Mouse (Mus musculus) heart, postnatal 4 days (tissue): Measurements from ENCODE around the gene Tenm1. TPM values are rescaled to one million over a fixed set of nuclear protein-coding genes. Genes with fewer than 3 reads are reported as not detected.

Experiments
- DNase-seq: peaks from one replicate; pipeline ENCODE4 v3.0.0; 2021
- total RNA-seq, 2 experiments: library from RNA; stranded (reverse); gene quantifications; 2 replicates each; pipeline ENCODE4 v1.2.3; 2021

Gene Tenm1
- total RNA-seq, 2 experiments from 2014 or later, result not detected

DNA sequence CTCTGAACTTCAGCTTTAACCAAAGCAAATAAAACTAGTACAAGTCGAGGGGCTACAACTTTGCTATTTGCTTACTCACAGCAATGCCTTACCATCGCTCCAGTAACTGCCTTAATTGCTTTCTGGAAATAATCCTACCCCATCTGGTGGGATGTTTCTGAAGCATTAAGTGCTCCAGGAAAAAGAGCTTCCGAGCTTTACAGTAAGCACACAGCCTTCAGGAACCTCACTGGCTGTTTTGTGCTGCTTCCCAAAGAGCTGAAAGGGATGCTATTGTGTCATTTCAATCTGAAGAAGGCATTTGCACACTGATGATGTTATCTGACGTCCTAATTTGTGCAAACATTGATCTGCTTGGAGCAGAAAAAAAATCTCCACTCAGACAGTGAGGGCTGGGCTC, 647.4 kb downstream of the Tenm1 start:
- no peak for DNase-seq

GRCm38 (mm10) chrX:42718078-42718785, 710.7 kb downstream of the Tenm1 start:
- DNase-seq, result no peak

DNA sequence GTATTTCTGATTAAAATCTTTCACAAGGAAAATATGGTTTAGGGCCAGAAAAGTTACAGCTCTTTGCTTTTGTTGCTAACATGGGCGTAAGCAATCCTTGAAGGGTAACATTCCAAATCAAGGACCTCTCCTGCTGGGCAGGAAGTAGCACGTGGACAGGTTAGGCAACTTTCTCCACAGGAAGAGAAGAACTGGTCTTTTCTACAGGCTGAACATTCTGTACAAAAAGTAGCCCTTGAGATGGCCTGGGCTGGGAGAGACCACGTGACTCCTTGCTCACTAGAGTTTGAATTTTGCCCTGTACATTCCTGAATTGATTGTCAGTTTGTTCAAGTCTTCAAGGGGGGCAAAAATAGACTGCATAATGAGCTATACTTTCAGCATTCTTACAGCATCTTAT, 728.6 kb downstream of the Tenm1 start:
- DNase-seq, result no peak

- no peak for DNase-seq
Observed at GRCm38 (mm10) chrX:42647131-42647530, 781.8 kb downstream of the Tenm1 start.

- no peak for DNase-seq
Observed at GRCm38 (mm10) chrX:42580521-42580920, 848.4 kb downstream of the Tenm1 start.

DNA sequence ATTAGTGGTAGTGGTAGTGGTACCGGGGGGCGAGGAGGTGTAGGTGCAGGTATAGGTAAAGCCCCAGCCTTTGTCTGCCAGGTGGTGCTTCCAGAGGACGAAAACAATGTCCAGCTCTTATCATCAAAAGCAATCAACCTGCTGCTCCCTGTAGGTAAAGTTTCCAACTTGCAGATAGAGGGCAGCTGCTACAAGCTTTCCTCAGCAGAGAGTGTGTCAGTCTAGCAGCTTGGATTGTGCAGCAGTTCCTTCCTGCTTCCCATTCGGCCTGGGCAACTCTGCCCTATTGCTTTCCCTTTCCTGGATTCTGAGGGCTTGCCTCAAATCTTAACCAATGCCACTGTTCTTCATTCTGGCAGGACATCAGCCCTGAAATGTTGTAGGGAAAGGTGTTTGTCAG, 870.2 kb downstream of the Tenm1 start:
- no peak for DNase-seq

DNA sequence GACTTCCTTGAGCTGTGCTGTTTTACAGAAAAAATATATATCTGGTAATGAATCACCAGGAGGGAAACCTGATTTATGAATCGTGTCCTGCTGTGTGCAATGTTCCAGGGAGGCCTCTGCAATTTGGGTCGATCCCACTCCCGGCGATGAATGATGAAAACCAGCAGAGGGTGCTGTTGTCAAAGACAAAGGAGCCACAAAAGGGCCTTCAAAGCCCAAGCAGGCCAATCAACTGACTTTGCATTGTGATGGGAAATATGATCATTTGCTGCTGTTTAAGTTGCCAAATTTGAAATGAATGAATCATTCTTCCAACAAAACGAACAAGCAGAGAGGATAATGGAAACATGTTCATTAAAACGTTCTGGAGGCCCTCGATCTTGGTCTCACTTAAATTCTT, 871.6 kb downstream of the Tenm1 start:
- DNase-seq, result peak; percentile 56

DNA sequence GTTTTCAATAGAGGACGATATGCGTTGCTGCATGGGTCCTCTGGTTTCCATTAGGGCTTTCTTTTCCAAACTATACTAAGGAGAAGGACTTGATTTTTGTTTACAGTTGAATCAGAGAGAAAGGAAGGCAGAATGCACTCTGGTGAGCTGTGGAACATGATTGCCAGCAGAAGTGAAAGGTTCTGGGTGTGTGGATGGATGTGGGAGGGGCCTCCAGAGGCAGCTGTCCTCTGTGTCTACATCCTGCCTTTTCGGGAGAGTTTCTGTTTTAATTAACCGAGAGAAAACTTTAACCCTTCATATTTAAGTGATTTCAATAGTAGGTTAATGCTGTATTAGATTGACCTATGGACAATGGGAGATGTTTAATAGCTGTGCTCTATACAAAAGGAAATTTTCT, 880.4 kb downstream of the Tenm1 start:
- DNase-seq, result no peak

- DNase-seq, result no peak
Observed at GRCm38 (mm10) chrX:42545076-42545475, 883.9 kb downstream of the Tenm1 start.

DNA sequence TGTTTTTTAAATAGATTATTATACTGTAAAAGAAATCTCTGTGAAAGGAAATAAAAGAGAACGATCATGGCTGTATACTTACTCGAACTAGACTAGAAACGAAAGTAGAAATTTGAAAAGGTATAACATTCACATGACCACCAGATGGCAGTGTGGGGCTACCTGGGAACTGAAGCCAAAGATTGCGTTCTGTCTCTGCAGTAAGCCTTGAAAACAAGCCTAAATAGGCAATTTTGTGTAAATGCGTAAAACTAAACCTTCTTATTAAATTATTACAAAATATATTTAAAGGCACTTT, 888.2 kb downstream of the Tenm1 start:
- DNase-seq, result peak; percentile 75

GRCm38 (mm10) chrX:42540030-42540755, 888.7 kb downstream of the Tenm1 start:
- DNase-seq, result no peak

DNA sequence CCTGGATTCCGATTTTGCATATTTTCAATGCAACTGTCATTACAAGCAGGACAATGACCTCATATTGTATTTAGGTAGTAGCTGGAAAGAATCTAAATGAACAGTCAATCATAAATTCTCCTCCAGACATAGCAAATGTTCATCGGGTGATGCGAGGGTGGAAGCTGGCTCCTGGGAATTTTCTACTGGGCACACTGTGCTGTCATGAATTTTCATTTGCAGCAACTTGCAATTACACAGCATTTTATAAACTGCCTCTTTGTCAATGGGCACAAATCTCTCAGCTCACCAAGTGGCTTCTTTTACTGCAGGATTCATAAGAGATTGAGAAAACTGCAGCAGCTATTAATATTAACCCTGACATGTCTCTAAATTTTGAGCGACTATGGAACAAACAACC, 898.2 kb downstream of the Tenm1 start:
- no peak for DNase-seq

DNA sequence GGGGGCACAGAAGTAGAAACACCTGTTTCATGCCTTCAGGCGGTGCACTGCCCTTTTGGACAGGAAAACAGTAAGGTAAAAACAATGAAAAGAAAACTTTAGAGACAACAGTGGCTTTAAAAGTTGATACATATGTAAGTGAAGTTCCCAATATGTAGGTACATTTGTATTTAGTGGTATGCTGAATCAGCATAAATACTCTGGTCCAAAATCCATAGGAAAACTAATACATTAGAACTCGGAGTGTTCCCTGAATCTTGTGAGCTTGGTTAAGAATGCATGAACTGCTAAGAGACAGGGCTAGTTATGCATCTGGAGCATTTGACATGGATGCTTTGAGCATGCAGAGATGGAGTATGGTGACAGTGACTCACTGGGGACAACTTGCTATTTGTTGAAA, 906.1 kb downstream of the Tenm1 start:
- no peak for DNase-seq

- no peak for DNase-seq
Observed at GRCm38 (mm10) chrX:42512567-42512966, 916.4 kb downstream of the Tenm1 start.

GRCm38 (mm10) chrX:42511105-42511504, 917.8 kb downstream of the Tenm1 start:
- no peak for DNase-seq

DNA sequence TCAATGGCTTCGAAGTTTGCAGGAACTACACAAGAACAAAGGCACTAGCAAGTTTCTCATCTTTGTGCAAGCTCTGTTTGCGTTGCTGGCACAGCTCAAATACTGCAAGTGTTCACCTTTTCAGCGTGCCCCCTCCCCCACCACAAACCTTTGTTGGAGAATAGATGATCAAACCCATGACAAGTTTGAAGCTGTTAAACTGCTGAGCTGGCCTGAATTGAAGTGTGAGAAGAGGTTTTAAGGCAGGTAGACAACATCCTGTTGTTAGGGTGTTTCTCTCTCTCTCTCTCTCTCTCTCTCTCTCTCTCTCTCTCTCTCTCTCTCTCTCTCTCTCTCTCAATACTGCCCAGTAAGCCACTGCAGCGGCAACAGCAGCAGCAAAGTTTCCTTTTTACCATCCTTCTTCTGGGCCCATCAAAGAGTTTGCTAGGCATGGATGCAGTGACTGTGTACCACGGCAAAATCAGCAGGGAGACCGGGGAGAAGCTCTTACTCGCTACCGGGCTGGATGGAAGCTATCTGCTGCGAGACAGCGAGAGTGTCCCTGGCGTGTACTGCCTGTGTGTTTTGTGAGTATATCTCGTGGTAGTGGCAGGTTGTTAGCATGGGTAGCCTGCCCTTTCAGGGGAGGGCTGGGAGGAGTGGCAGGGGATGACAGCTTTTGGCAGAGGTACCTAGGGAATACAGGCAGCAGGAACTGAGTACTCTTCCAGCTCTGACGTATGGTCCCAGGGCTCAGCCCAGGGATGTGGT, 926.5 kb downstream of the Tenm1 start, which contains the start of gene Sh2d1a:
Gene Sh2d1a, plus strand, starts transcription at position 163 of the 753 bp plus-strand sequence.
- no peak for DNase-seq

DNA sequence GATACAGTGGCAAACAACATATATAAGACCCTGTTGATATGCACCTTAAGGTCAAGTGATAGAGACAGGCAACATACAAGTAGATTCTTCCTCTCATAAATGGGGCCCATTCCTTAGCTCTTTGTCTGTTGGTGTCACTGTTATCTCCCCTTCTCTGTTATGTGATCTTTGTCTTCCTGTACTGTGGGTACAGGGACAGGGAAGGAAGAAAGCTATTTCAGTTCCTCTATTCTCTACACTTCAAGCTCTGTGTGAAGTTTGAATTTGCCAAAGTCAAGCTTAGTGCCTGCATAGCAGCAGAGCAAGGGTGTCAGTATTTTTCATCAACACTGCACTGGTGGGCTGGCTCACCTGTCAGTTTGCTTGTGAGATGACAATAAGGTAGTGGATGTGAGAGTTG, 928.4 kb downstream of the Tenm1 start:
- DNase-seq, result no peak

DNA sequence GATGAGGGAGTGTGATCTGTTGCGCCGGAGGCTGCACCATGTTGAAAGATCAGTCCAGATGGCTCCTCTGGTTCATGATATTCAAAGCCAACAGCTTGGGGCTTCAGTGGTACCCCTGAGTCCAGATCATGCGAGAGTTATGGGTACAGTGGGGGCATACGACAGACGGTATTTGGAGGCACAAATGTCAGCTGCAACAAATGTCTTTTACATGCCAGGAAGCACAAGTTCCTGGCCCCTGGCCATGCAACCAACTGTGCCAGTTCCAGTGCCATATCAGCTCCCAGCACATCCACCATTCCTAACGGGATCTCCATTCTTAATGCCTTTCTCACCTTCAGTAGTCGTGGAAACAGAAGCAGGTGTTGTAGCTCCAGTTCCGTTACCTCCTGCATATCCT, 938.6 kb downstream of the Tenm1 start:
- no peak for DNase-seq

DNA sequence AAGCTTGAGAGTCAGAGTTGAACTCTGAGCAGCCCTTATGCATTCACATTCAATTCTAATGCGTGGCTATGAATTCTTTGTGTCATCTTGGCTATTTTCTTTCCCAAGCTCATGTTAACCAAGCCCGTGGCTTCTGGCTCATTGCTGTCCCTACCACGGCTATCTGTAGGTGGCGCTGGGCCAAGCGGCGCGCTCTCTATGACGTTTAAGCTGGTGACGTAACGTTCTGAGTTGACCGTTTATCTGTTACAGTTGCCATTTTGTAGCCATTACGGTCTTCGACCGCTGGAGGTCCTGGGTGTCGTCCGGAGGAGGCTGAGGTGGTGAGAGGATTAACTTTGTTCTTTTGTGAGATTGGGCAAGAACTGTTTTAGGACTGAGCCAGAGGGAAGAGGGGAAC, 939.5 kb downstream of the Tenm1 start, which contains the start of gene Tex13c2:
Gene Tex13c2, plus strand, starts transcription at position 246 of the 400 bp plus-strand sequence.
- DNase-seq, result no peak
